ENCODE assay signal across 31 mouse cellular contexts in the genomic region with DNA sequence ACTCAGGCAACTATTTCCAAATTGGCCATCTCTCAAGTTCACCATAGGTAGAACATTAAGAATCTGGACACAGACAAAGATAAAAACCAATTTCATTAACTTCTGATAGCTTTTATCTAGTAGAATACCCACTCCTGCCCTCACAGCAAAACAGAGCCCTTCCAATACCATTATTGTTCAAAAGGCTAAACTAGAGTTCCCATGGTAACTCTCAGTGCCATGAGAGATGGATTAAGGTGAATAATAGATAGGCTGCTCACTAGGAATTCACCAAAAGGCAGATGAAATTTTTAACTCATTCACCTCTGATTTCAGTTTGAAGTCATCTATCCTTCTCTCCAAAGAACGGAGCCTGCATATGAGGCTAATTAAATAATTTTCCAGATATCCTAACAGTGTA. TPM values are rescaled to one million over a fixed set of nuclear protein-coding genes. Genes with fewer than 3 reads are reported as not detected.
"Had no signal": no experiment of that assay in that cellular context is flagged by ENCODE, and none has a peak within 500 bp of the region (broad histone marks: within the 10 kb centered on the region; RNA-seq: fewer than 3 reads in every experiment).

No protein-coding gene starts in this region.

- H3K9ac ChIP-seq: heart, embryonic 12.5 days; hindbrain, embryonic 12.5 days; hindbrain, embryonic 15.5 days; kidney, embryonic 15.5 days; limb, embryonic 13.5 days; limb, embryonic 15.5 days had no signal

- H3K4me1 ChIP-seq: heart, embryonic 10.5 days; heart, embryonic 12.5 days; hindbrain, embryonic 10.5 days; hindbrain, embryonic 12.5 days; hindbrain, embryonic 15.5 days; kidney, embryonic 15.5 days had no signal

- H3K4me2 ChIP-seq: heart, embryonic 12.5 days; hindbrain, embryonic 12.5 days; hindbrain, embryonic 15.5 days; kidney, embryonic 15.5 days; limb, embryonic 13.5 days; limb, embryonic 15.5 days had no signal

- H3K27ac ChIP-seq: gastrocnemius, adult 2 months; heart, embryonic 10.5 days; hindbrain, embryonic 10.5 days; hindbrain, embryonic 12.5 days; hindbrain, embryonic 15.5 days; hindbrain, postnatal 0 days; kidney, embryonic 15.5 days; kidney, postnatal 0 days; limb, embryonic 13.5 days; limb, embryonic 15.5 days had no signal

- DNase-seq: gastrocnemius, adult 2 months; gastrocnemius, postnatal 10 days; gastrocnemius, postnatal 25 days; heart, adult 18-20 months; heart, postnatal 10 days; heart, postnatal 4 days; kidney, adult 11 months; kidney, adult 2 months; kidney, adult 9 months; kidney, postnatal 14 days; kidney, postnatal 36 days; layer of hippocampus, adult 9-11 months; layer of hippocampus, postnatal 36 days; left cerebral cortex, postnatal 4 days had no signal

- H3K36me3 ChIP-seq: heart, embryonic 10.5 days; heart, embryonic 12.5 days; hindbrain, embryonic 10.5 days; hindbrain, embryonic 12.5 days; hindbrain, embryonic 15.5 days; kidney, embryonic 15.5 days; limb, embryonic 13.5 days; limb, embryonic 15.5 days had no signal

- H3K27me3 ChIP-seq: heart, embryonic 12.5 days; hindbrain, embryonic 12.5 days; hindbrain, embryonic 15.5 days; kidney, embryonic 15.5 days; limb, embryonic 13.5 days; limb, embryonic 15.5 days had no signal

- ATAC-seq: hindbrain, postnatal 0 days; intestine, embryonic 16.5 days had no signal

- H3K9me3 ChIP-seq: heart, embryonic 10.5 days; heart, embryonic 12.5 days; hindbrain, embryonic 10.5 days; hindbrain, embryonic 12.5 days; hindbrain, embryonic 15.5 days; kidney, embryonic 15.5 days; limb, embryonic 13.5 days; limb, embryonic 15.5 days had no signal

- H3K4me3 ChIP-seq: gastrocnemius, adult 2 months; heart, embryonic 10.5 days; heart, embryonic 12.5 days; hindbrain, embryonic 10.5 days; hindbrain, embryonic 12.5 days; hindbrain, embryonic 15.5 days; kidney, embryonic 15.5 days; limb, embryonic 13.5 days; limb, embryonic 15.5 days had no signal

RNA-seq across cellular contexts. Expression of gene Hdgfl1, which starts 45.7 kb away (rescaled TPM):
- polyA plus RNA-seq: heart, embryonic 10.5 days; heart, embryonic 12.5 days; heart, embryonic 14.5 days; heart, embryonic 16.5 days; hindbrain, embryonic 10.5 days; hindbrain, embryonic 12.5 days; hindbrain, embryonic 15.5 days; hindbrain, postnatal 0 days; intestine, embryonic 14.5 days; intestine, embryonic 16.5 days; kidney, embryonic 15.5 days; kidney, postnatal 0 days; large intestine, adult 2 months; limb, embryonic 11.5 days; limb, embryonic 13.5 days; limb, embryonic 15.5 days; liver, adult 2 months had no signal
